Mouse (Mus musculus) liver, adult 2 months (tissue): ENCODE data around the gene Ppp1r37.

Experiments
- CTCF ChIP-seq: fragments of 200-500 bp; IDR thresholded peaks from 2 replicates; pipeline ENCODE4 v1.5.1; 2011; ENCODE audit warnings: low read depth, low read length, control low read depth
- POLR2A ChIP-seq: fragments of 200-500 bp; IDR thresholded peaks from 2 replicates; pipeline ENCODE4 v1.6.1; 2011; ENCODE audit warnings: low read length, control low read depth; ENCODE audit not compliant: insufficient read depth; ENCODE audit errors: extremely low read depth

DNA sequence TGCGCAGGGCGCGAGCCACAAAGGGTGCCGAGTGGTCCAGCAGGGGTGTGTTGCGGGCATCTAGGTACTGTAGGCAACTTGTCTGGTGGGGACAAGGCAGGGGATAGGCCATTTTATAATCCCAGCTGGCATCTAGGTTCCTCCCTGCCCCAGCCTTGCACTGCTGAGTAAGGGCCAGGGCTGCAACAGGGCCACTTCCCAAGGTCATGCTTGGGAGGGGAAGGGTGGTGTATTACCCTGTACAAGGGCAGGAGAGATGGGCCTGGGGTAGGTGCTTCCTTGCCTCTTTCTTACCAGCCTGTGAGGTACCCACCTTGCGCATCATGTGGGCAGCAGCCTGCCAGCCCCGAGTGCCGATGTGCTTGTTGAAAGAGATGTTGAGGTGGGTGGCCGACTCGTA is 28.2 kb downstream of the Ppp1r37 start:
- TF ChIP-seq CTCF: no peak
- TF ChIP-seq POLR2A: no peak
